Mouse (Mus musculus): ENCODE data around the gene Msh5.

Msh5 gene

DNA sequence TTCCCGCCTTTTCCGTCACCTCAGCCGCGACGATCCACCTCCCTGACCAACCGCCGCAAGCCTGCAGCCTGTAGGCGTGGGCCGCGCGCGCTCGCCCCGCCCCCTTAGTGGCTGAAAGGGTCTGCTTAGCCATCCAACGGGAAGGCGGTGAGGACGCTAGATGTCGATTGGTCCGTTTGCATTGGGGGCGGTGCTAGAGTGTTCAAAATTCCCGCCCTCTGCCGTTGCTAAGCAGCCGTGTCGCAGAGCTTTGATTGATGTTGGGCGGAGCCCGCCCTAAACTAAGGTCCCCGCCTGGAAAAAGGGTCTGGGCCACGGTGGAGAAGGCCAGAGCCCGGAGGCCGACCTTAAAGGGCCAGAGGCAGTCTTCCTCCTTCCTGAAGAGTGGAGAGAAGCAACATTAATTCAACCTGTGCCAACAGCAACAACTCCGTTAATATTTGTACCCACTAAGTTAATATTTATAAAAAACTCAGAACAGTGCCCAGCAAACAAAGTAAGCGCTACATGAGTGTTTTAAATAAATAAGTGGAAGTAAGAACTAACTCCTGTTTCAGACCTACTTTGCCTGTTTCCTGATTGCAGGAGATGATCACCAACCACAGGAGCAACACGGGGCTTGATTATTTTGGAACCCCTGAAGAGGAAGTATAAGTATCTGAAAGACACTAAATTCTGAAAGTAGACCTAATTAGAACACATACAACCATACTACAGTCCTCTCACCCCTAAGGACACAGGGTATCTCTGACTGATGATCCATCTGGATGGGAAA lies at the start of gene Msh5:
Gene Msh5 (minus strand): TSS at position 65 of the 775 bp plus-strand sequence.
- DNase-seq (ENCODE audit: low spot score) = peak; percentile 79

DNA sequence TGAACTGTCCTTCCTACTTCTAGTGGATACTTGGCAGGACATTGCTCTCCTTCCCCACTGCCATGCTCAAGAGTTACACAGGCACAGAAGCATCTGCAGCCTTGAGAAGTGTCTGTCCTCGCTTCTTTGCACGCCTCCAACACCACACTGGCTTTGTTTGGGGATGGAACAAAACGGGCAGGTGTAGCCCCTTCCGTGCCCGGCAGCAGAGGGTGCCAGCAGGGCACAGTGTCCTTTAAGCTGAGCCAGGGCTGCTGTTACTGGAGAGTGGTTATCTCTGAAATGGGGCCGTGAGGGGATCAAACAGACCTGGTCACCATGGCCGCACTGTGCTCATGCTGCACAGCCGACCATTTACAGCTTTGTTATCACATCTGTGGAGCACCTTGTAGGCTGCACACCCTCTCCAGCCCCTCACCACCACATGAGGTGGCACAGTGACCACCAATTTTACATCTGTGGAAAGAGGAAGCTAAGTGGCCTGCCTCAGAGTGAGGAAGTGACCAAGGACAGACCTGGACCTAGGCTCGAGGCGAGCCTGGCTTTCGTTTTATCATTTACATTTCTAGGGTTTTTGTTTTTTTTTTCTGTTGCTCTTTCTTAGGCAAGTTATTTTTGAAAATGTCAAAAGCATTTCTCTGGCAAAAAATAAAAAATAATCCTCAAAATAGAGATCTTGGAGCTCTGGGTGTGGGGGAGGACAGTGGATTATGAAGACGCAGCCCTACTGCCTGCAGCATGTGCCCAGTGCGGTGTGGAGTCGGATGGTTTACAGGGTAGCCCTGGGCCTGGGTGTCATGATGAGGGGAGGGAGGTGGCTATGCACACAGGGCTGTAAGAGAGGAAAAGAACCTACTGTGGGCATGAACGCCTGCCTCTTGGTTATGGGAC lies 48.2 kb upstream of the Msh5 start:
- no peak for DNase-seq (ENCODE audit: low spot score)

DNA sequence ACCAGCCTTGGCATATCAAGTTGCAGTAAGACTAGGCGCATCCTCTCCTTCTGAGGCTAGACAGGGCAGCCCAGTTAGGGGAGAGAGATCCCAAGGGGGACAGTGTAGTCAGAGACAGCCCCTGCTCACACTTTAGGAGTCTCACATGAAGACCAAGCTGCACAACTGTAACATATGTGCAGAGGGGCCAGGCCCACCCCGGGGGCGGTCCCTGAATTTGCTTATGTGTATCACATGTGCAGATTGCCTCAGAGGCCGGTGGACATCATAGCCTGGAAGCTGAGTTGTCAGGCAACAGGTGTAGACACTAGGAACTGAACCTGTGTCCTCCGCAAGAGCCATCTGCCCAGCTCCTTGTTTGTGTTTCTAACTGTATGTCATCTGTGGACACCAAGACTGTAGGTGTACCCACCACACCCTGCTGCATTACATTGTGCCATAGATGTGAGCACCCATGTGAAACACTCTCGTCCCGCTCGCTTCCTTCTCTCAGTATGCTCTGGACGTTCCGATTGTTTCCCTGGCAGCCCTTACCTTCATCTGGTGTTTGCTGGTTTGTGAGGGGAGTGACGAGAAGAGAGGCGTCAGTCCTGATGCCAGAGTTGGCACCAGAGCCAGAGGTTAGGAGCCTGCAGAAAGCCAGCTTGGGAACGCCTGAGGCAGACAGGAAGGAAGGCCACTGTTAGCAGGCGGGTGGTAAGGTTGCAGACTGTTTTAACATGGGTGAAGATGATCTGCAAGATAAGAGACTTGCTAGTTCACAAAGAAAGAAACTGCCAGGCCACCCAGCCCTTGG lies 46.1 kb upstream of the Msh5 start:
- DNase-seq (ENCODE audit: low spot score) = no peak

DNA sequence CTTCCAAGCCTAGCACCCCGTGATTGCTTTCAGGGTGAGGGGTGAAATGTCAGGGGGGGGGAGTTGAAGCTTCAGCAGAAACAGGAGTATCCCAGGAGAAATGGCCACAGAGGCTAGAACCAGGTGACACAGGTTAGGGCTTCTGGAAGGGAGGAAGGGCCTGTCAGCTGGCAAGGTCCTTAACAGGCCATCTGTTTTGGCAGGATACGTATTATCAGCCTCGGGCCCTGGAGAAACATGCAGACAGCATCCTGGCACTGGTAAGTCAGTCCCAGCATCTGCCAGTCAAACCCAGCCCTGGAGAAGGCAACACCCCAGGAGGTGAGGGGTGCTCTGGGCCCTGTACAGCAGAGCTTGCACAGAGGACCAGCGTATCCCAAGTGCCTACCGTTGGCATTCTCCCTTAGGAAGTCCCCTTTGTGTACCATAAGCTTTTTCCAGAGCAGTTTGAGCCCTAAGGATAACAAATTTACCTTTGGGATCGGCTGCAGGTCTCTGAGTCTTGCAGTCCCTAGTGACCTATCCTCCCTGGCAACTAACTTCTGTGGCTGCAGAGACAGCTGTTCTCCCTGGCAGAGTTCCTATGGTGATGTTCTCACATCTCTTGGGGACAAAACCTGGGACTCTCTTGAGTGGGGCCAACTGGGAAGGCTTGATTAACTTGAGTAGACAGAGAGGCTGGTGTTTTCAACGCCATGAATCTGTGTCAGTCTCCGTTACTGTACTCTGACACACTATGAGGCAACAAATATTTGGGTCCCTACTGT lies 43.8 kb upstream of the Msh5 start:
- DNase-seq (ENCODE audit: low spot score) = no peak

DNA sequence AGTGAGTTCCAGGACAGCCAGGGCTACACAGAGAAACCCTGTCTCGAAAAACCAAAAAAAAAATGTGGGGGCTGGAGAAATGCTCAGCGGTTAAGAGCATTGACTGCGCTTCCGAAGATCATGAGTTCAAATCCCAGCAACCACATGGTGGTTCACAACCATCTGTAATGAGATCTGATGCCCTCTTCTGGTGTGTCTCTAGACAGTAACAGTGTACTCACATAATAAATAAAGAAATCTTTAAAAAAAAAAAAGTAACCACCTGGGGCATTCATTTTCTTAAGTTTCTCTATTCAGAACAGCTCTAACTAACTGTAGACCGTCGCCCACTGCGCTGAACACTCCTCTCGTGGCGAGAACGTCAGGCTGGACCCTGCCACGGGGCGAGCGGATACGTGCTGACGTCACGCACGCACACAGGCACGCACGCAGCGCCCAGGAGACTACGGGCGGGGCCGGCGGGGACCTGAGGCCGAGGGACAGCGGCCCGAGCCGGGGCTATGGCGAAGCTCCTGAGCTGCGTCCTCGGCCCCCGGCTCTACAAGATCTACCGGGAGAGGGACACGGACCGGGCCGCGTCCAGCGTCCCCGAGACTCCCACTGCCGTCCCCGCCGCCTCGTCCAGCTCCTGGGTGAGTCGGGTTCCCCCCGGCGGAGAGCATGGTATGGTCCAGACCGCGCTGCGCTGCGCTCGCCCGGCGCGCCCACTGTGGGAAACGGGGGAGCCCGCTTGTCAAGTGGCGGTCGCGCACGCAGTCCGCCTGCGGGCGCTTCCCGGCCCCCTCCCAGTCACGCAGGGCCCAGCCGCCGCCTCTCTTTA lies 42.5 kb upstream of the Msh5 start, which contains the start of gene Abhd16a:
Gene Abhd16a (plus strand): TSS at position 439 of the 820 bp plus-strand sequence.
- DNase-seq (ENCODE audit: low spot score) = peak; percentile 86

DNA sequence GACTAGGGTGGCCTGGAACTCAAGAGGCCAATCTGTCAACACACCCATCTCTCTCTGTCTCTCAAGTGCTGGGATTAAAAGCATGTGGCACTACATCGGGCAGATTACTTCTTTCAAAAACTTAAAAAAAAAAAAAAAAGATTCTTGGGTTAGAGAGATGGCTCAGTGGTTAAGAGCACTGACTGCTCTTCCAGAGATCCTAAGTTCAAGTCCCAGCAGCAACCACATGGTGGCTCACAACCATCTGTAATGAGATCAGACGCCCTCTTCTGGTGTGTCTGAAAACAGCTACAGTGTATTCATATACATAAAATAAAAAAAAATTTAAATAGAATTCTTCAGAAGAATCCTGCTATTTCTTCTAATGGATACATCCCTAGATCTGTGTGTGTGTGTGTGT lies 41.6 kb upstream of the Msh5 start:
- no peak for DNase-seq (ENCODE audit: low spot score)

DNA sequence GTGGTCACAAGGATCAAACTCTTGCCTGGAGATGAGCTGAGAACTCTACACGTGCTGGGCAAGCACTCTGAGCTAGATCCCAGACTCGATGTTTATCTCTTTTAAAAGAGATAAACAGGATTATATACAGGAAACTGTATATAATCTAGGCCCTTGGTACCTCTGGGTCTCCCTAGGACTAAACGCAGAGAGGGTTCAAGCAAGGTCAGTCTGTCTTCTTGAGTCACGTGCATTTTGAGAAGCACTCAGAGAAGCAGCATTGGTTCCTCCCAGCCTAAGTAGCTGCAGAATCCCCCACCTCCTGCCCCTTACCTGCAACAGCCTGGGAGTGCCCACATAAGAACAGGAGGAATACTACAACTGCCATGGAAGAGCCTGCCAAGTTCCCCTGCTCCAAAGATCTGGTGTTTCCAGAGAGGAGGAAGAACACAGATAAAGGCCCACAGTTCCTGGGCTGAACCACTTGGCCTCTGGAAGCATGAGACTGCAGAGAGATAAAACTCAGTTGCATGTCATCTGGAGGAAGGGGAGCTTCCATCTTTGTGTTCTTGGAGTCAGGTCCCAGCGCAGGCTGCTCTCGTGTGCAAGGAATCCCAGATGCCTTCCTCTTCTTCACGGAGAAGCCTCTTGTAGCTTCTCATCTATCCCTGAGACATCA lies 38.8 kb upstream of the Msh5 start, which contains the start of gene Ly6g6f:
Gene Ly6g6f (minus strand): TSS at position 403 of the 658 bp plus-strand sequence.
- DNase-seq (ENCODE audit: low spot score) = no peak

DNA sequence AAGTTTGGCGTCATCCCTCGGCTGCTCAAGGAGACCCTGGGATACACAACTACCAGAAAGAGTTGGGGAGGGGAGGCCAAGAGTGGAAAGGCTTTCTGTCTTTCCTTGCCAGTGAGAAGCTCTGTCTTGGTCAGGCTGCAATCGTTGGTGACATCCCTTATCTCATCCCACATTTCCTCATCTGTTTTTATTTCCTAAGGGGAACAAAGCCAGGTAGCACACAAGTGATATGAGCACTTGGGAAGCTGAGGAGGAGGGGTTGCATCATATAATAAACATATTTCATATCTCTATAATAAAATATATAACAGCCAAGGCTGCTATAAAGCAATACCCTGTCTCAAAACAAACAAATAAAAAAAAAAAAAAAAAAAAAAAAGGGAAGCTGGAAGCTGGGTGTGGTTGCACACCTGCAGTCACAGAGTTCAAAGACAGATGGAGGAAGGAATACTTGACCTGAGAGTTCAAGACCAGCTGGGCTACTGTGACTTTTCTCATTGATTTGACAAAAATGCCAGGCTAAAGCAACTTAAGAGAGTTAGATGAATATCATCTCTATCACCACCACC lies 37.5 kb upstream of the Msh5 start:
- DNase-seq (ENCODE audit: low spot score) = no peak

DNA sequence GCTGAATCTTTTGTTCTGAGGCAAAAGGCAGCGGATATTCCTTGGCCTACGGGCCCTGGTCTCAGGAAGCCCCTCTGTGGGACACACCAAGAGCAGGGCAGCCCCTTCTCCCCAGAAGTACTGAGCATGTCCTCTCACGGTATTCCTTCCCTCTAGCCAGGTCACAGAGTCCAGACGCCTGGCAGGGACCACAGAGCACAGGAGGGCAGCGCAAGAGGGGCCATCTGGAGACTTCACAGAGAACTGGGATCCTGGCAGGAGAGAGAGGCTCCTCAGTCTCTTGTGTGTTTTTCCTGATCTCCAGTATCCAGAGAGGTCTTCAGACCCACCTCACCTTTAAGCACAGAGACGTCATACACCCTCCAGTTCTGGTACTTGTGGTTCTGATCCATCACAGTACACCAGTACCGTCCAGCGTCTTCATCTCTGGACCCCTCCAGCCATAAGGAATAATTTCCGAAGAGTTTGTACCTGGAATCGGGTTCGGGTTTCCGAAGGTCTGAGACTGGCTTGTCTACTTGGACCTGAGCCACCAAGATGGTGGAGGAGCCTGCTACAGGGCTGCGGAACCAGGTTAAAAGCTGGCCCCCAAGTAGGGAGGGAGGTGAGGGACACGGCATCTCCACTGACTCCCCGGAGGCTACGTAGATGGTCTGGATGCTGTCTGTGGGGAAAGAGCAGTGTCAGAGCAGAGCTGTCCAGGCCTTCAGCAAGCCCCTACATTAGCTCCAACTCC lies 36.5 kb upstream of the Msh5 start:
- DNase-seq (ENCODE audit: low spot score) = no peak

DNA sequence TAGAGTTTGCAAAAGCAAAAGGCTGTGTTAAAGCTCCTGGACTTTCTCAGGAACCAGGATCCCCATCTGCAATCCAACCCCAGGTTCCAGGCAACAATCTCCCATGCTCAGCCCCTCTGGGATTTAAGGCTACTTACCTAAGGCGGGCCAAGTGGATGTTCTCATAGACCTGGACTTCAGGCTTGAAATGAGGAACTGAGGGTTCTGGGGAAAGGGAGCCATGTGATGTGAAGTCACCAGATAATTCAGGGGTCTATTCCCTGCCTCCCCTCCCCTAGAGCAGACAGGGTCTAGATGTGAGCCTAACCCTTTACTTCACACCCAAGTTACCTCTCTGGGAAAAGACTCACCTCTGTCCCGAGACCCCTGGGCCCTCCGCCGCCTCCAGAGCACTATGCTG lies 34.2 kb upstream of the Msh5 start:
- DNase-seq (ENCODE audit: low spot score) = no peak

DNA sequence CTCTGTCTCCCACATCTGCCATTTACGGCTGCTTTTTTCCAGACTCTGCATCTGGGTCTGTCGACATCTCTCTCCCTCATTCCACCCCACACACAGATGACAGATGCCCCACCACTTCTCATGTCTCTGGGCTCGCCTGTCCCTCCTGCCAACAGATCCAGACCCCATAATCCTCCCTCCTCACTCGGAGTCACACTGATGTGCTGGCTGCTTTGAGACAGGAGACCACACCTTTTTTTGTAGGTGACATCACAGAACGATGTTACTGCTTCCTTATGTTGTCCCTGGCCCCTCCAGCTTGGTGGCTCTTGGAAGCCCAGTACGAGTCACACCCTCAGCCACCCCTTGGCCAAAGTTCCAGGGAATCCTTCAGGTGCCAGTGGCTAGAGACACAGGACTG lies 33.7 kb upstream of the Msh5 start:
- DNase-seq (ENCODE audit: low spot score) = no peak

DNA sequence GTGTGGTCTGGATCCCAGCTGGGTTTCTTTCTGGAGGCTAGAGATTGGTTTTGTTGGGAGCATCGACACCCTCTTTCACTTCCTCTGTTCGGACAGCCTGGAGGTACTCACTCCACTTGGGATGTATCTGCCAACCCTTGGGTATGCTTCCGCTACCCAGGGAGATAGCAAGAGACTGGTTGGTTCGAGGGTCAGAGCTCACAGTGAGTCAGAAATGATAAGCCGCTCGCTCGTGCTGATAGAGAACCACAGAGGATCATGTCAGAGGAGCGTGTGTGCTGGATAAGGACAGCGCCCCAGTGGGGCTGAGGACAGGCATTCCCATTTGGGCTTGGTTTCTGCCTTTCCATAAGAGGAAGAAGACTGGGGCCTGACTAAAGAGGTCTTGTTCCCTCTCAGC lies 33.2 kb upstream of the Msh5 start:
- no peak for DNase-seq (ENCODE audit: low spot score)

DNA sequence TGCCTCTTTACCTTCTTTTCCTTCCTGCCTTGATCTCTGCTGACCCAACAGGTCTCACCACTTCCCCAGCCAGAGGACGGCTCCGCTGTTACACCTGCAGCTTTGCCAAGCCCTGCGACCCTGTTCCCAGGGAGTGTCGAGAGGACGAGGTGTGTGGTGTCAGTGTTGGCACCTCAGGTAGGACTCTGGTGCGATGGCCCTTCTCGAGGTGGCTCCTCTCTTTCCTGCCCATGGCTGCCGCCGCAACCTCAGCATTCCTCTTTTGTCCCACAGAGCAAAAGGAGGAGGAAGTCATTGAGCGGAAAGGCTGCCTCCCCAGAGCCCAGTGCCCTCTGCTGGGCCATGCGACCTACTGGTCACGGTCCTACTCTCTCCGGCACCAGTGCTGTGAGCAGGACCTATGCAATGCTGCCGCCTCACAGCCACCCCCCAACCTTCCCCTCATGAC lies 31.3 kb upstream of the Msh5 start, which contains the start of gene Ly6g6d:
Gene Ly6g6d (minus strand): TSS at position 280 of the 448 bp plus-strand sequence.
- DNase-seq (ENCODE audit: low spot score) = no peak

DNA sequence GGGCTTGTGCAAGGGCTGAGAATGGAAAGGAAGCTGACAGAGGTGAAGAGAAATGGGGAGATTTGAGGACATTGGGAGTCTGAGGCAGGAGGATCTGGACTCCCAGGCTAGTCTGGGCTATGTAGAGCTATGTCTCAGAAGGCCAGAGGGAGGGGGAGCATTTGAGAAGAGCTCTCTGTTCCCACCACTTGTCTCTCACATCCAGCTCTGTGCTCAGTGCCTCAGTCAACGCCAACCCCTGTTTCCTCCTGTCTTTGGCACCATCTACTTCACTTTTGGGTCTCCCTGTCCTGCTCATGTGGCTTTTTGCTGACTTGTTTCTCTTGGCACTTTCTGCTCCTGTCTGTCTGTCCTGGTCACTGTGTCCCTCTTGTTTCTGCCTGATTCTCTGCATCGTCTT lies 30.7 kb upstream of the Msh5 start:
- DNase-seq (ENCODE audit: low spot score) = no peak

DNA sequence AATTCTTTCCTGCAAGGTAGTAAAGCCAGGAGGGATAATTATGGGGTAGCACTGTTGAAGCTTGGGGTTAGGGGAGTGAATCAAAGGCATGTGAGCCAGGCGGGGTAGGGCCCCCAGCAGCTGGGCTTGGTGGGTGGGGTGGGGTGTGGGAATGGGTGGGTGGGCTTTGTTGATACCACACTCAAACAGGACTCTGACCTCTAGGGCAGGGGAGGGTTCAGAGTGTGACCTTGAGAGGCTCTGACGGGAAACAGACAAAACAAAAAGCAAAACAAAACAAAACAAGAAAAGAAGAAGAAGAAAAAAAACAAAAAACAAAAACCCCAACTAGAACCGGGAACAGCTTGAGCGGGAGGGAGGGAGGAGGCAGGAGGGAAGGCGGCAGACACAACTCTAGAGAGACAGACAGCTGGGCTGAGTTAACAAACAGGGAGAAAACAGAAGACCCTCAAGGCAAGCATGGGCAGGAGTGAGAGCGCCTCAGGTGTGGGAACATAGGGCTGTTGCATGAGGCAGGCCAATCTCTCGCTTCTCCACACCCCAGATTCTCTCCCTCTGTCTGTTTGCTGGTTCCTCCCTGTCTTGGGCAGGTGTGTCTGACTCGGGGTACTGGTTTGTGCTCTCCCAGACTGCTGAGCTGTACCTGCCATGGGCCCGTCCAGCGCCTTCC lies 30.1 kb upstream of the Msh5 start, which contains the start of gene Ly6g6e:
Gene Ly6g6e (plus strand): TSS at position 396 of the 670 bp plus-strand sequence.
- no peak for DNase-seq (ENCODE audit: low spot score)

DNA sequence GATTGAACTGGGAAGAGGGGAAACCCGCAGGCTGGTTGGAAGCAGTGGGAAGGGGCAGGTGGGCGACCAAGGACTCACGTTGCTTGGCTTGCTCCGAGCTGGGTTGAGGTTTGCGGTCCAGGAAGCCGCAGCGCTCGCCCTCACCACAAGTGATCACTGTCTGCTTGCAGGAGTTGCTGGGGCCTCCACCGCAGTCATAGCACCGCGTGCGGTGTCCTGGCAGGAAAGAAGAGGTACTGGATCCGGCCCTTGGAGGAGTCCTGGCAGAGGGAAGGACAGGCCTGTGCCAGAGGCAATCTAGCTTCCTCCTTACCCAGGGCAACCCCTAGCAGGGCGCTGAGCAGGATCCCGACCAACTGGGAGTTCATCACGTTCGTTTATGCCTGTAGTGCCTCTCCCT lies 27.6 kb upstream of the Msh5 start:
- DNase-seq (ENCODE audit: low spot score) = no peak

DNA sequence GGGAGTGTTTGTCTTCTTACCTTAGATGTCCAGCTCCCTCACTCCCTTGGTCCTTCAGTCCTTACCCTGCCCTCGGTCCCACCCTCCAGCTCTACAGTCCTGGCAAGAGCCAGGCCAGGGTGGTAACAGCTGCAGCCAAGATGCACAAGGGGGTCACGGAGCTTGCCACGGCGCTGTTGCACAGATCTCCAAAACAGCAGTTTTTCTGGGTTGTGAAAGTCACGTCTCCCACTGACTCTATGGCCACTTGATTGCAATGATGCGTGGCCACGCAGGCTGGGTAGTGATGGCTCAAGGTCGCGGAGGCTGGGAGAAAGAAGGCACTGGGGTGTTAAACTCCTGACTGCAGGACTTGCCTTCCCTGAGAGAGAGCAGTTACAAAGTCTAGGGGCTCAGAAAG lies 24.9 kb upstream of the Msh5 start:
- no peak for DNase-seq (ENCODE audit: low spot score)
